Mouse (Mus musculus) heart, postnatal 0 days (tissue): ENCODE measurements around the gene Slc35a1.

ENCODE experiments used
- CTCF ChIP-seq: IDR thresholded peaks from 2 replicates; pipeline ENCODE4 v1.5.1; 2016; ENCODE audit warnings: antibody characterized with exemption, control low read depth, low read depth
- EP300 ChIP-seq: IDR thresholded peaks from 2 replicates; pipeline ENCODE4 v1.6.1; 2016; ENCODE audit warnings: antibody characterized with exemption, low read depth

- no peak for TF ChIP-seq CTCF
- TF ChIP-seq EP300, result no peak
Measured at GRCm38 (mm10) chr4:34686874-34687567, at the start of gene Slc35a1.
